Mouse (Mus musculus): ENCODE data around the gene Gm20903. TPM values are rescaled to one million over a fixed set of nuclear protein-coding genes. Genes with fewer than 3 reads are reported as not detected.
"Not testable (repeated sequence)": the region's sequence is repeated elsewhere in the genome, so short reads cannot be mapped to it uniquely, and the experiment has no call there.

Gm20903 gene
- polyA plus RNA-seq (2012; rRNA removed), result not detected in 2 replicates

- not testable (repeated sequence) for DNase-seq; H3K4me3 ChIP-seq (ENCODE audit: control insufficient read depth, insufficient read depth, low read length); H3K4me1 ChIP-seq (replicated peaks; ENCODE audit: control insufficient read depth, insufficient read depth, low read length); H3K36me3 ChIP-seq (ENCODE audit: control insufficient read depth, insufficient read depth, low read length); H3K27me3 ChIP-seq (ENCODE audit: control insufficient read depth, insufficient read depth, low read length); H3K27ac ChIP-seq (ENCODE audit: control insufficient read depth, insufficient read depth, low read length)
- WGBS, result no CpG with 5 or more reads among the region's 6 CpGs
Observed at GRCm38 (mm10) chrY:73669015-73669414, at the start of gene Gm20903. TSS of gene Gm20903 (plus strand) at chrY:73669315.
